Mouse (Mus musculus) forebrain, postnatal 0 days (tissue): Measurements from ENCODE around the gene Hsdl1. TPM values are rescaled to one million over a fixed set of nuclear protein-coding genes. Genes with fewer than 3 reads are reported as not detected.

Experiments
- ATAC-seq: fragments of 200-750 bp; cut with Nextera tagmentation; 2 replicates; pipeline ENCODE4 v1.8.0; 2017; ENCODE audit warnings: mild to moderate bottlenecking, moderate library complexity
- DNase-seq: peaks from one replicate; pipeline ENCODE4 v3.0.0-alpha.2; 2015
- H3K27ac ChIP-seq: fragments of 300-500 bp; sonication (generic); 2 replicates; pipeline ENCODE4 v1.5.1; 2014; ENCODE audit warnings: low read depth, mild to moderate bottlenecking, antibody characterized with exemption, low read length, moderate library complexity, mixed read lengths
- H3K27me3 ChIP-seq: fragments of 300-500 bp; sonication (generic); 2 replicates; pipeline ENCODE4 v1.6.1; 2014; ENCODE audit warnings: mild to moderate bottlenecking, low read length, mixed read lengths; ENCODE audit not compliant: insufficient read depth
- H3K36me3 ChIP-seq: fragments of 300-500 bp; sonication (generic); 2 replicates; pipeline ENCODE4 v1.6.1; 2014; ENCODE audit warnings: mild to moderate bottlenecking, moderate library complexity; ENCODE audit not compliant: insufficient read depth
- H3K4me1 ChIP-seq: fragments of 300-500 bp; sonication (generic); 2 replicates; pipeline ENCODE4 v1.6.1; 2014; ENCODE audit warnings: antibody characterized with exemption; ENCODE audit not compliant: insufficient read depth
- H3K4me2 ChIP-seq: fragments of 300-500 bp; sonication (generic); 2 replicates; pipeline ENCODE4 v1.6.1; 2014; ENCODE audit warnings: low read depth, mild to moderate bottlenecking, moderate library complexity
- H3K4me3 ChIP-seq: fragments of 300-500 bp; sonication (generic); 2 replicates; pipeline ENCODE4 v1.5.1; 2014; ENCODE audit warnings: low read depth, low read length, mixed read lengths
- H3K9ac ChIP-seq: fragments of 300-500 bp; sonication (generic); 2 replicates; pipeline ENCODE4 v1.6.1; 2014; ENCODE audit warnings: mild to moderate bottlenecking
- H3K9me3 ChIP-seq: fragments of 300-500 bp; sonication (generic); 2 replicates; pipeline ENCODE4 v1.6.1; 2016; ENCODE audit warnings: low read length
- CTCF ChIP-seq: sonication (generic); IDR thresholded peaks from 2 replicates; pipeline ENCODE4 v1.5.1; 2016; ENCODE audit warnings: antibody characterized with exemption, control low read depth, low read depth
- WGBS: fragments of 180-500 bp; shearing (Covaris S2); extraction: QIAGEN DNeasy Blood & Tissue Kit; methylation state at CpG from one replicate; pipeline ENCODE4 v1.1.7; 2014; 5-methylcytosine and 5-hydroxymethylcytosine counted together
- polyA plus RNA-seq: library from polyadenylated mRNA; unstranded; fragments of >200 nt; fragmentation: Nextera tagmentation; extraction: Ambion mirVana; gene quantifications from 2 replicates; pipeline ENCODE4 v1.2.1, GENCODE M21; 2015
- total RNA-seq: library from RNA; depleted of rRNA; stranded (reverse); fragments of >200 nt; gene quantifications from 2 replicates; pipeline ENCODE4 v1.2.3, GENCODE M21; 2014

The Hsdl1 gene
- total and polyA plus RNA-seq, 2 experiments from 2014 or later: 158 to 164 TPM

DNA sequence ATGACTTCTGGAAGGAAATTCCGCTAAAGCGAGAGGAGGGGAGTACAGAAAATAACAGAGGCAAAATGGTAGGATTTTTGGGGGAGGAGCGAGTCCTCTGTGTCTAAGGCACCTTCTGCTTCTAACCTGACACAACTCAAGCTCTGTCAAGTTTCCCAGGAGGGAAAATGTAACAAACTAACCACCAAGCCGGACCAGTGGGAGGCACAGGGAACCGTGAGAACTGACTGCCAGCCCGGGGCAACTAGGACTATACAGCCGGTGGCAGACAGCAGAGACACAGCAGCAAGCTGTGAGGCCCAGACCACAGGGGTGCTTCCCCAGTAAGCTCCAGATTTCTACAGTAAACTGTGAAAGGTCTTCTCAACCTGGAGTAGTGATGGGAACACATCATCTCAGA is 6.0 kb downstream of the Hsdl1 start:
- no peak overlapping the region for H3K4me3 ChIP-seq
- TF ChIP-seq CTCF: no peak
- no peak for ATAC-seq
- no peaks in the 10 kb centered on the region for H3K9me3 ChIP-seq
- no peaks in the 10 kb centered on the region for H3K27me3 ChIP-seq
- H3K9ac ChIP-seq: no peak overlapping the region
- H3K4me2 ChIP-seq: no peak overlapping the region
- peaks cover 32% of the 10 kb centered on the region for H3K36me3 ChIP-seq
- H3K4me1 ChIP-seq: peaks cover 4% of the 10 kb centered on the region
- no peak overlapping the region for H3K27ac ChIP-seq
- no peak for DNase-seq
- 77% methylated on average over 7 of the region's 7 CpGs for WGBS

DNA sequence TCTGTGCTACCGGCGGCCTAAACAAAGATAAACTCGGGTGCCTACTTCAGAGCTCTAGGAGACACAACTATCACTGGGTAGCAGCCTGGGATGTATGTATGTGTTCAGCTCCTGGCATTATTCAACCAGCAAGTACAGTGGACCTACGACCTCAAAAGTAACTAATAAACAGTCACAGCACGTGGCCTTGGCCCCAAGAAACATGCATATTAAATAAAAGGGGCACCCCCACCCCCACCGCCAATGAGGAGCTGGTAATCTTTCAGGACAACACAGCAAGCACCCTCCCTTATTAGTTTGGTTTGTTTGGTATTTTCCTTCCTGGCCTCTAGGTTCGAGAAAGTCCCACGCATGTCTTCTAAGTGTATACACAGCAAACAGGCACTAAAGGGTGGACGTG is 6.7 kb downstream of the Hsdl1 start:
- H3K9ac ChIP-seq: no peak overlapping the region
- H3K27me3 ChIP-seq: no peaks in the 10 kb centered on the region
- H3K9me3 ChIP-seq: no peaks in the 10 kb centered on the region
- 93% methylated on average over 9 of the region's 9 CpGs for WGBS
- no peak overlapping the region for H3K4me3 ChIP-seq
- no peak for DNase-seq
- no peak for ATAC-seq
- TF ChIP-seq CTCF: no peak
- H3K36me3 ChIP-seq: peaks cover 39% of the 10 kb centered on the region
- no peaks in the 10 kb centered on the region for H3K4me1 ChIP-seq
- H3K4me2 ChIP-seq: no peak overlapping the region
- no peak overlapping the region for H3K27ac ChIP-seq

DNA sequence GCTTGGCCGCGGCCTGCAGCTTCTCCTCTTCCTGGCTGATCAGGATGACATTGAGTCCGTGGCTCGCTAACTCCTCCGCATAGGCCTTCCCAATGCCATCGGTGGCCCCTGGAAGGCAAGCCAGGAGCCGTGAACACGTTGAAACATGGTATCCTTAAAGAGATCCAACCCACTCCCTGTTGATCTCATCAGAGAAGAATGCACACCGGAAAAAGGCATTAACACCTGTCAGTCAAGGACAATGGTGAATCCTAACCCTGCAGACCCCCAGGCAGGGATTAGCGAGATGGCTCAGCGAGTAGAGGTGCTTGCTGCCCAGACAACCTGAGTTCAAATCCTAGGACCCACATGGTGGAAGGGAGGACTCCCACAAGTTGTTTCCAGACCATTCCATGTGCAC is 8.6 kb downstream of the Hsdl1 start:
- Histone ChIP-seq H3K36me3 (peaks cover 55% of the 10 kb centered on the region), H3K27me3 (no peaks in the 10 kb centered on the region), H3K27ac (no peak overlapping the region), H3K4me2 (no peak overlapping the region), H3K4me3 (no peak overlapping the region), H3K9me3 (no peaks in the 10 kb centered on the region), H3K9ac (no peak overlapping the region), H3K4me1 (no peaks in the 10 kb centered on the region)
- ATAC-seq (no peak), DNase-seq (no peak)
- WGBS: 83% methylated on average over 11 of the region's 11 CpGs
- TF ChIP-seq CTCF: no peak

DNA sequence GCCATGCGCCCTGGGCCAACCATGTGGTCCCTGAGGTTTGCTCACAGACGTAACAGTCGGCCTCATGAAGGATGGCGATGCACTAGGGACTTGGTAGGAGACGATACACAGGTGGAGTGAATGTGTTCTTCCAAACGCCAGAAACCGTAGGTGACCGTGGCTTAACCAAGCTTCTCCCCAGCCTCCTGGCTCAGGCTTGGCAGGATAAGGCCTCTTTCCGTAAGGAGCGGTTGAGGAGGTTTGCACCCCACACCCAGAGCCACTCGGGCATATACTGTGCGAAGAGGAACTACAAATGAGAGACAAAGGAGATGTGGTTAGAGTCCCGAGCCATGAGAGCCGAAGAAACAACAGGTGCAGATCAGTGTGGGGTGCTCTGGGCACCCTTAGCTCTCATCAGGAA is 11.1 kb downstream of the Hsdl1 start:
- H3K9me3 ChIP-seq: no peaks in the 10 kb centered on the region
- 0 out of 2 replicates have a peak, but pooled peaks cover 3% of the 10 kb centered on the region for H3K4me1 ChIP-seq
- no peak for TF ChIP-seq CTCF
- H3K4me3 ChIP-seq: no peak overlapping the region
- no peaks in the 10 kb centered on the region for H3K27me3 ChIP-seq
- H3K9ac ChIP-seq: no peak overlapping the region
- H3K4me2 ChIP-seq: no peak overlapping the region
- no peak overlapping the region for H3K27ac ChIP-seq
- no peak for DNase-seq
- ATAC-seq: no peak
- 94% methylated on average over 14 of the region's 14 CpGs for WGBS
- peaks cover 63% of the 10 kb centered on the region for H3K36me3 ChIP-seq

DNA sequence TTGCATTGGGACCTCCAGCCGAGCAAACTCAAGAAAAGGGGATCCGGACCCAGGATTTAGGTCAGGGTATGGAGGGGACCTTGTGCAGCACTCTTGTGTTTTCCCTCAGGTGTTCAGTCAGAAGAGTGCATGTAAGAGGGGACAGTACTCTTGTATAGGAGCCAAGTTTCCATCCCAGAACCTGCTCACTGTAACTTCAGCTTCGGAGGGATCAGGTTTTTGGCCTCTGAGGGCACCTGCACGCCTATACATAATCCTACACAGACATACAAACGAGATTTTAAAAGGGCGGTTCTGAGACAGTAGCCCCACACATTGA is 15.6 kb downstream of the Hsdl1 start:
- Histone ChIP-seq H3K27me3 (no peaks in the 10 kb centered on the region), H3K9ac (peak overlapping the region; percentile 62; the same call in 1 of the 2 replicates)
- ATAC-seq: no peak

DNA sequence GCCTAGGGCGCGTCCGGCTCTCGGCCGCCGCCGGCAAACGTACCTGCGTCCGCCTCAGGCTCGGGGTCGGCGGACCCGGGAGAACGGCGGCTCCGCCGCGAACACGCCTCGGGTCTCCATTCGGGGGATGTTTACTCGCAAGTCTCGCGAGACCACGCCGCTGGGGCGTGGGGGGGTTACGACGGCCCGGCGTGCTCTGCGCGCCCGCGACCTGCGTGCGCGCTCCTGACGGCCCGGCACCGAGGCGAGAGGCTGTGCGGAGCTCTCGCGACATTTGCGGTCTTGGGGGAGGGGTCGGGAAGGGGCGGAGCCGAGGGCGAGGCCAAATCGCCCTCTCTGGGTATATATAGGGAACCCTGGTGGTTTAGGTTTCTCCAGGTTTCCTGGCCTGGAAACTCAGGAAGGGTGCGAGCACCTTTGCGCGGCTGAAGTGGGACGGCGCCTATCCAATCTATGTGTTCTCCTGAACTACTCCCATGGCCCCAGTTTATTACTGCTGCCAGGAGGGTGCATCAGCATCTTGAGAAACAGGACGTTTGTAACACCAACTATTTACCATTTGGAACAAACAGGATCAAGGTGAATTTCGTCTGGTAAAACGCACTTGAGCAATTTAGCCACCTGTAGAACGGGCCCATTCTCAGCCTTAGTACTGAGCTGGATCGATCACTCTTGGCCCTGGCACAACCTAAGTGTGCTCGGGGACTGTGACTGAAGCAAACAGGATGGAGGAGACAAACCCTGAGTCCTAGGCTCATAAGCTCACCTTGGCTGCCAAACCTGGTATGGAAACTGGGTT is 16.2 kb downstream of the Hsdl1 start, which contains the start of gene Mbtps1:
Gene Mbtps1, minus strand, starts transcription at position 133 of the 799 bp plus-strand sequence.
- peak; percentile 99 for ATAC-seq
- no peaks in the 10 kb centered on the region for H3K27me3 ChIP-seq
- peak; percentile 100 for DNase-seq
- 7% methylated on average over 62 of the region's 63 CpGs for WGBS
- H3K4me3 ChIP-seq: peak within 1 kb of the TSS; percentile 89
- peaks cover 30% of the 10 kb centered on the region for H3K36me3 ChIP-seq
- peak within 1 kb of the TSS; percentile 87 for H3K4me2 ChIP-seq
- TF ChIP-seq CTCF: peak; percentile 41
- no peaks in the 10 kb centered on the region for H3K9me3 ChIP-seq
- peak within 1 kb of the TSS; percentile 95 for H3K27ac ChIP-seq
- H3K4me1 ChIP-seq: peaks cover 13% of the 10 kb centered on the region; the same call in 1 of the 2 replicates
- peak within 1 kb of the TSS; percentile 88 for H3K9ac ChIP-seq

More for the DNA sequence above, 15.6 kb downstream of the Hsdl1 start:
- TF ChIP-seq CTCF: no peak
- Histone ChIP-seq H3K9me3 (no peaks in the 10 kb centered on the region), H3K4me3 (no peak overlapping the region), H3K27ac (peak overlapping the region; percentile 80; the same call in 1 of the 2 replicates), H3K4me1 (peaks cover 13% of the 10 kb centered on the region; the same call in 1 of the 2 replicates), H3K4me2 (peak overlapping the region; percentile 87), H3K36me3 (peaks cover 36% of the 10 kb centered on the region)
- DNase-seq: no peak
- 89% methylated on average over 6 of the region's 6 CpGs for WGBS

DNA sequence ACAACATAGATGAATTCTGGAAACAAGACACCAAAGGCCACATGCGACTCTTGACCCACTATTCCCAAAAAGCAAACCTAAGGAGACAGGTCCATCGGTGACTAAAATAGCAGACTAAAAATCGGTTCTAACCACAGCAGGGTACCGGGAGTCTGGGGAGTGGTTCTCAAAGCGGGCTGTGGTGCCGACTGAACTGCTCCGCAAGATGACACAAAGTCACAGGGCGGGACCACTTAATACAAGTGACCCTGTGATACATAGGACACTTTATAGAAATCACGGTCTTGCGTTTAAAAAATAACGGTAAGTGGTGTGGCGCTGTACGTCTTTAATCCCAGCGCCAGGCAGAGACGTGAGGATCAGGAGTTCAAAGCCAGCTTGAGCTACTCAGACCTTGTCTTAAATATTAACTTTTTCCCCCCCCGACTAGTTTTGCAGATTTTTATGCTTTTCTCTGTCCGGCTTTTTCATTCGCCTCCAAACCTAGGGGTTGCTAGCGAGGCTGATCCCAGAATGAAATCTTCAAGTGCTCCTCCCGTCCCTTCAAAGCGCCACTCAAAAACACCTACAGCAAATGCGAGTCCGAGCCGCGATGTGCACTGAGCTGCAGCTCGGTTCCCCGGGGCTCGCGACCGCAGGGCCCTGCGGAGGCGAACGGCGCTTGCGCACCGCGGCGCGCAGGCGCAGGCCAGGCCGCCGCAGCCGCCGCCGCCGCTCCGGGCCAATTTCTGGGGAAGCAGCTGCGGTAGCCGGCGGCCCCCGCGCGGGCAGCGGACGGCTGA is 17.0 kb downstream of the Hsdl1 start:
- no peak for DNase-seq

More for the DNA sequence above, 17.0 kb downstream of the Hsdl1 start:
- H3K27me3 ChIP-seq: no peaks in the 10 kb centered on the region
- H3K9ac ChIP-seq: peak overlapping the region; percentile 88
- peaks cover 13% of the 10 kb centered on the region; the same call in 1 of the 2 replicates for H3K4me1 ChIP-seq
- H3K4me3 ChIP-seq: peak overlapping the region; percentile 89
- peak overlapping the region; percentile 87 for H3K4me2 ChIP-seq
- WGBS: under 1% methylated on average over 55 of the region's 55 CpGs
- H3K36me3 ChIP-seq: peaks cover 22% of the 10 kb centered on the region
- peak overlapping the region; percentile 95 for H3K27ac ChIP-seq
- peak; percentile 93 for ATAC-seq
- no peaks in the 10 kb centered on the region for H3K9me3 ChIP-seq
- no peak; the same call in 1 of the 2 replicates for TF ChIP-seq CTCF
